8 mouse cellular contexts compared by ENCODE assay signal in genomic region chr12:52006633-52006994, GRCm38 (mm10). TPM values are rescaled to one million over a fixed set of nuclear protein-coding genes. Genes with fewer than 3 reads are reported as not detected.
A peak's percentile ranks its signal among the peaks of the same experiment; 100 is the strongest.
DNase-seq lines count a peak whose midpoint lies in the region; ATAC-seq and TF ChIP-seq lines count a peak whose summit lies in the region.

No protein-coding gene starts in this region.

- H3K4me3 ChIP-seq in kidney, postnatal 0 days (replicated peaks; ENCODE audit: low read depth, low read length) = peak overlapping the region; percentile 74
- peak overlapping the region; percentile 56 for H3K4me3 ChIP-seq in embryonic facial prominence, embryonic 15.5 days (replicated peaks)
- peak overlapping the region; percentile 80 for H3K4me3 ChIP-seq in intestine, embryonic 16.5 days (ENCODE audit: low read length)
- H3K4me3 ChIP-seq in myocyte = peak overlapping the region; percentile 52

- no peak for DNase-seq in kidney, postnatal 0 days (ENCODE audit: low spot score)
- no peak for DNase-seq in kidney, adult 11 months
- DNase-seq in urinary bladder, postnatal 4 days (ENCODE audit: low spot score in 2 of 2) = no peak
- no peak for DNase-seq in embryo, embryonic 10.5 days (ENCODE audit: low spot score)
- no peak for DNase-seq in layer of hippocampus, postnatal 10 days (ENCODE audit: low spot score in 2 of 2)

- ATAC-seq in kidney, postnatal 0 days (replicated peaks; ENCODE audit: low FRiP score, low read depth) = peak; percentile 66
- peak; percentile 57; the same call in 1 of the 2 replicates for ATAC-seq in embryonic facial prominence, embryonic 15.5 days (ENCODE audit: insufficient number of reproducible peaks, low FRiP score, low TSS enrichment, low read depth)
- ATAC-seq in intestine, embryonic 16.5 days = peak; percentile 69

- peak overlapping the region; percentile 55 for H3ac ChIP-seq in myocyte (ENCODE audit: control insufficient read depth, insufficient read length)

- H3K9ac ChIP-seq in kidney, postnatal 0 days (ENCODE audit: low read depth, low read length) = peak overlapping the region; percentile 83; the same call in 1 of the 2 replicates
- no peak overlapping the region for H3K9ac ChIP-seq in embryonic facial prominence, embryonic 15.5 days
- peak overlapping the region; percentile 81 for H3K9ac ChIP-seq in intestine, embryonic 16.5 days (ENCODE audit: low read depth, low read length)

- peak overlapping the region; percentile 64; the same call in 1 of the 2 replicates for H3K27ac ChIP-seq in kidney, postnatal 0 days
- peak overlapping the region; percentile 44; the same call in 1 of the 2 replicates for H3K27ac ChIP-seq in embryonic facial prominence, embryonic 15.5 days (replicated peaks)
- H3K27ac ChIP-seq in intestine, embryonic 16.5 days (ENCODE audit: low read length) = 0 out of 2 replicates have a peak overlapping the region, but pooled peaks have one; percentile 14

- no peak for TF ChIP-seq POLR2A in myocyte (IDR thresholded peaks at IDR 0.05; ENCODE audit: insufficient read length, low read depth)

- TF ChIP-seq CTCF in kidney, postnatal 0 days (IDR thresholded peaks at IDR 0.05; ENCODE audit: low read depth) = no peak

- no peaks in the 10 kb centered on the region for H3K27me3 ChIP-seq in kidney, postnatal 0 days (ENCODE audit: insufficient read depth, low read length)
- H3K27me3 ChIP-seq in embryonic facial prominence, embryonic 15.5 days = no peaks in the 10 kb centered on the region
- no peaks in the 10 kb centered on the region for H3K27me3 ChIP-seq in intestine, embryonic 16.5 days (replicated peaks; ENCODE audit: control insufficient read depth, insufficient read depth, low read length)
- H3K27me3 ChIP-seq in myocyte (ENCODE audit: control insufficient read depth, insufficient read depth, insufficient read length) = no peaks in the 10 kb centered on the region

- no peaks in the 10 kb centered on the region for H3K9me3 ChIP-seq in kidney, postnatal 0 days (replicated peaks; ENCODE audit: low read length)
- no peaks in the 10 kb centered on the region for H3K9me3 ChIP-seq in embryonic facial prominence, embryonic 15.5 days (replicated peaks)
- H3K9me3 ChIP-seq in intestine, embryonic 16.5 days (ENCODE audit: control insufficient read depth, low read length) = no peaks in the 10 kb centered on the region

- no peaks in the 10 kb centered on the region for H3K79me2 ChIP-seq in myocyte (ENCODE audit: control insufficient read depth, insufficient read depth)

- H3K36me3 ChIP-seq in kidney, postnatal 0 days (ENCODE audit: insufficient read depth, low read length) = peaks cover 5% of the 10 kb centered on the region; the same call in 1 of the 2 replicates
- H3K36me3 ChIP-seq in embryonic facial prominence, embryonic 15.5 days = no peaks in the 10 kb centered on the region
- no peaks in the 10 kb centered on the region for H3K36me3 ChIP-seq in intestine, embryonic 16.5 days (ENCODE audit: control insufficient read depth, insufficient read depth, low read length)
- no peaks in the 10 kb centered on the region for H3K36me3 ChIP-seq in myocyte (ENCODE audit: control insufficient read depth, insufficient read depth)

- peak overlapping the region; percentile 83 for H3K4me2 ChIP-seq in kidney, postnatal 0 days (ENCODE audit: low read length)
- H3K4me2 ChIP-seq in embryonic facial prominence, embryonic 15.5 days (replicated peaks) = peak overlapping the region; percentile 63
- peak overlapping the region; percentile 75 for H3K4me2 ChIP-seq in intestine, embryonic 16.5 days (ENCODE audit: low read depth, low read length)
- H3K4me2 ChIP-seq in myocyte (ENCODE audit: low read depth) = peak overlapping the region; percentile 85

- no peaks in the 10 kb centered on the region for H3K4me1 ChIP-seq in kidney, postnatal 0 days (replicated peaks; ENCODE audit: insufficient read depth, low read length)
- H3K4me1 ChIP-seq in embryonic facial prominence, embryonic 15.5 days = 0 out of 2 replicates have a peak, but pooled peaks cover 5% of the 10 kb centered on the region
- H3K4me1 ChIP-seq in intestine, embryonic 16.5 days (ENCODE audit: control insufficient read depth, insufficient read depth, low read length) = 0 out of 2 replicates have a peak, but pooled peaks cover 3% of the 10 kb centered on the region

- WGBS in kidney, postnatal 0 days = 38% methylated on average over 5 of the region's 5 CpGs
- 36% methylated on average over 5 of the region's 5 CpGs for WGBS in embryonic facial prominence, embryonic 15.5 days
- 42% methylated on average over 5 of the region's 5 CpGs for WGBS in intestine, embryonic 16.5 days

TF ChIP-seq in myocyte, 11 proteins besides CTCF, POLR2A, EP300 and RAD21:
- TF ChIP-seq CEBPB (IDR thresholded peaks at IDR 0.05; ENCODE audit: insufficient read depth, poor library complexity, severe bottlenecking) = no peak
- no peak for TF ChIP-seq MYOG (IDR thresholded peaks at IDR 0.05; ENCODE audit: control insufficient read depth in 1 of 3, insufficient read depth in 1 of 3, insufficient read length in 2 of 3, low read depth in 2 of 3)
- TF ChIP-seq USF1 (IDR thresholded peaks at IDR 0.05; ENCODE audit: low read depth) = no peak
- no peak for TF ChIP-seq POLR2AphosphoS2 (IDR thresholded peaks at IDR 0.05; ENCODE audit: insufficient read length, low read depth)
- TF ChIP-seq REST (IDR thresholded peaks at IDR 0.05; ENCODE audit: insufficient read depth, insufficient read length) = no peak
- no peak for TF ChIP-seq MYOD1 (IDR thresholded peaks at IDR 0.05; ENCODE audit: control insufficient read depth in 1 of 3, insufficient read length in 2 of 3, low read depth in 2 of 3)
- TF ChIP-seq TCF12 (IDR thresholded peaks at IDR 0.05; ENCODE audit: insufficient read depth, poor library complexity, severe bottlenecking) = no peak
- no peak for TF ChIP-seq SRF (IDR thresholded peaks at IDR 0.05; ENCODE audit: control insufficient read depth, insufficient read length, low read depth)
- TF ChIP-seq TCF3 (IDR thresholded peaks at IDR 0.05; ENCODE audit: insufficient read length, low read depth) = no peak

RNA-seq across cellular contexts. Expression of gene Dtd2, which starts 0.3 kb away (rescaled TPM):
- polyA plus RNA-seq in kidney, postnatal 0 days (2015; fragmentation: Nextera tagmentation; extraction: Ambion mirVana) = 31.2 and 34.5 TPM in 2 replicates
- polyA plus RNA-seq in embryonic facial prominence, embryonic 15.5 days (2015; fragmentation: Nextera tagmentation; extraction: Ambion mirVana) = 20.8 and 24.2 TPM in 2 replicates
- polyA plus RNA-seq in intestine, embryonic 16.5 days (2015; fragmentation: Nextera tagmentation; extraction: Ambion mirVana) = 26.5 and 26.8 TPM in 2 replicates
- polyA plus RNA-seq in myocyte (2012; fragmentation: generic; extraction: Trizol) = 16.0 TPM
- 10 to 100 TPM; 10.5 to 13.3 TPM for total RNA-seq in layer of hippocampus, postnatal 10 days (2021)

RNA-seq across cellular contexts. Expression of gene Gpr33, which starts 21.2 kb away (rescaled TPM):
- polyA plus RNA-seq in kidney, postnatal 0 days (2015; fragmentation: Nextera tagmentation; extraction: Ambion mirVana) = not detected in 2 replicates
- polyA plus RNA-seq in embryonic facial prominence, embryonic 15.5 days (2015; fragmentation: Nextera tagmentation; extraction: Ambion mirVana) = not detected in 2 replicates
- not detected in 2 replicates for polyA plus RNA-seq in intestine, embryonic 16.5 days (2015; fragmentation: Nextera tagmentation; extraction: Ambion mirVana)
- not detected for polyA plus RNA-seq in myocyte (2012; fragmentation: generic; extraction: Trizol)
- not detected for total RNA-seq in layer of hippocampus, postnatal 10 days (2021)

RNA-seq across cellular contexts. Expression of gene Heatr5a, which starts 35.5 kb away (rescaled TPM):
- polyA plus RNA-seq in kidney, postnatal 0 days (2015; fragmentation: Nextera tagmentation; extraction: Ambion mirVana) = 3.7 and 4.3 TPM in 2 replicates
- 11.2 and 12.7 TPM in 2 replicates for polyA plus RNA-seq in embryonic facial prominence, embryonic 15.5 days (2015; fragmentation: Nextera tagmentation; extraction: Ambion mirVana)
- 7.7 and 8.7 TPM in 2 replicates for polyA plus RNA-seq in intestine, embryonic 16.5 days (2015; fragmentation: Nextera tagmentation; extraction: Ambion mirVana)
- 10.3 TPM for polyA plus RNA-seq in myocyte (2012; fragmentation: generic; extraction: Trizol)
- 1 to 10 TPM; 8.9 to 9.8 TPM for total RNA-seq in layer of hippocampus, postnatal 10 days (2021)

Comparison
In these comparisons a context has a peak if more than half of its experiments do, and no peak if none do; other contexts are left out.
1. H3K27ac ChIP-seq: peak in every context shown above with its lines; median percentile 64 in kidney, postnatal 0 days; 44 in embryonic facial prominence, embryonic 15.5 days; 14 in intestine, embryonic 16.5 days.